Mouse (Mus musculus): Measurements from ENCODE around the gene Gdpd5. TPM values are rescaled to one million over a fixed set of nuclear protein-coding genes. Genes with fewer than 3 reads are reported as not detected.
A peak's percentile ranks its signal among the peaks of the same experiment; 100 is the strongest.

Gdpd5 gene
- polyA plus RNA-seq (2014; fragmentation: Nextera tagmentation; extraction: Ambion mirVana): 32.5 and 39.9 TPM in 2 replicates

GRCm38 (mm10) chr7:99381214-99382087, at the start of gene Gdpd5:
Gene Gdpd5 (plus strand): TSS chr7:99381414.
- Histone ChIP-seq H3K4me2 (ENCODE audit: low read depth) (peak within 1 kb of the TSS; percentile 83), H3K9ac (ENCODE audit: low read length) (peak within 1 kb of the TSS; percentile 80), H3K36me3 (ENCODE audit: control insufficient read depth, insufficient read depth, low read length) (no peaks in the 10 kb centered on the region), H3K4me1 (ENCODE audit: control insufficient read depth, insufficient read depth, low read length) (peaks cover 34% of the 10 kb centered on the region), H3K27me3 (ENCODE audit: control insufficient read depth, insufficient read depth, low read length) (no peaks in the 10 kb centered on the region), H3K27ac (ENCODE audit: low read depth, low read length) (peak within 1 kb of the TSS; percentile 92), H3K9me3 (ENCODE audit: control insufficient read depth, low read length) (peaks cover 4% of the 10 kb centered on the region; the same call in 1 of the 2 replicates), H3K4me3 (ENCODE audit: low read depth, low read length) (peak within 1 kb of the TSS; percentile 63)
- under 1% methylated on average over 66 of the region's 73 CpGs for WGBS
- peak; percentile 100 for DNase-seq (ENCODE audit: low spot score)
- peak; percentile 95 for ATAC-seq (ENCODE audit: insufficient read depth, low FRiP score, low TSS enrichment)

- ATAC-seq (ENCODE audit: insufficient read depth, low FRiP score, low TSS enrichment) (peak; percentile 67; the same call in 1 of the 2 replicates), DNase-seq (ENCODE audit: low spot score) (peak; percentile 85)
- H3K36me3 ChIP-seq (ENCODE audit: control insufficient read depth, insufficient read depth, low read length): peaks cover 2% of the 10 kb centered on the region; the same call in 1 of the 2 replicates
- no peaks in the 10 kb centered on the region for H3K27me3 ChIP-seq (ENCODE audit: control insufficient read depth, insufficient read depth, low read length)
- 46% methylated on average over 12 of the region's 12 CpGs for WGBS
- H3K4me1 ChIP-seq (ENCODE audit: control insufficient read depth, insufficient read depth, low read length): peaks cover 6% of the 10 kb centered on the region
- H3K4me2 ChIP-seq (ENCODE audit: low read depth): no peak overlapping the region
- H3K27ac ChIP-seq (ENCODE audit: low read depth, low read length): no peak overlapping the region
- no peak overlapping the region for H3K9ac ChIP-seq (ENCODE audit: low read length)
- H3K4me3 ChIP-seq (ENCODE audit: low read depth, low read length): no peak overlapping the region
- H3K9me3 ChIP-seq (ENCODE audit: control insufficient read depth, low read length): no peaks in the 10 kb centered on the region
Observed at GRCm38 (mm10) chr7:99332774-99333480, 48.3 kb upstream of the Gdpd5 start.

- Histone ChIP-seq H3K27me3 (ENCODE audit: control insufficient read depth, insufficient read depth, low read length) (no peaks in the 10 kb centered on the region), H3K9me3 (ENCODE audit: control insufficient read depth, low read length) (no peaks in the 10 kb centered on the region), H3K36me3 (ENCODE audit: control insufficient read depth, insufficient read depth, low read length) (peaks cover 2% of the 10 kb centered on the region), H3K4me3 (ENCODE audit: low read depth, low read length) (no peak overlapping the region), H3K4me2 (ENCODE audit: low read depth) (no peak overlapping the region), H3K9ac (ENCODE audit: low read length) (no peak overlapping the region), H3K27ac (ENCODE audit: low read depth, low read length) (no peak overlapping the region), H3K4me1 (ENCODE audit: control insufficient read depth, insufficient read depth, low read length) (no peaks in the 10 kb centered on the region)
- WGBS: 86% methylated on average over 8 of the region's 8 CpGs
- ATAC-seq (ENCODE audit: insufficient read depth, low FRiP score, low TSS enrichment) (no peak), DNase-seq (ENCODE audit: low spot score) (no peak)
Observed at GRCm38 (mm10) chr7:99340736-99341135, 40.5 kb upstream of the Gdpd5 start.

GRCm38 (mm10) chr7:99343577-99343976, 37.6 kb upstream of the Gdpd5 start:
- no peaks in the 10 kb centered on the region for H3K27me3 ChIP-seq (ENCODE audit: control insufficient read depth, insufficient read depth, low read length)
- H3K4me3 ChIP-seq (ENCODE audit: low read depth, low read length): no peak overlapping the region
- ATAC-seq (ENCODE audit: insufficient read depth, low FRiP score, low TSS enrichment): no peak
- H3K36me3 ChIP-seq (ENCODE audit: control insufficient read depth, insufficient read depth, low read length): peaks cover 20% of the 10 kb centered on the region
- H3K4me1 ChIP-seq (ENCODE audit: control insufficient read depth, insufficient read depth, low read length): no peaks in the 10 kb centered on the region
- WGBS: 85% methylated on average over 4 of the region's 4 CpGs
- no peaks in the 10 kb centered on the region for H3K9me3 ChIP-seq (ENCODE audit: control insufficient read depth, low read length)
- no peak overlapping the region for H3K4me2 ChIP-seq (ENCODE audit: low read depth)
- no peak overlapping the region for H3K27ac ChIP-seq (ENCODE audit: low read depth, low read length)
- no peak for DNase-seq (ENCODE audit: low spot score)
- no peak overlapping the region for H3K9ac ChIP-seq (ENCODE audit: low read length)

GRCm38 (mm10) chr7:99347268-99347667, 33.9 kb upstream of the Gdpd5 start:
- no peak for DNase-seq (ENCODE audit: low spot score)
- no peak for ATAC-seq (ENCODE audit: insufficient read depth, low FRiP score, low TSS enrichment)
- no peaks in the 10 kb centered on the region for H3K27me3 ChIP-seq (ENCODE audit: control insufficient read depth, insufficient read depth, low read length)
- no peak overlapping the region for H3K4me3 ChIP-seq (ENCODE audit: low read depth, low read length)
- no peak overlapping the region for H3K9ac ChIP-seq (ENCODE audit: low read length)
- H3K4me1 ChIP-seq (ENCODE audit: control insufficient read depth, insufficient read depth, low read length): peaks cover 21% of the 10 kb centered on the region
- WGBS: 95% methylated on average over 10 of the region's 10 CpGs
- H3K4me2 ChIP-seq (ENCODE audit: low read depth): no peak overlapping the region
- H3K36me3 ChIP-seq (ENCODE audit: control insufficient read depth, insufficient read depth, low read length): peaks cover 22% of the 10 kb centered on the region
- no peaks in the 10 kb centered on the region for H3K9me3 ChIP-seq (ENCODE audit: control insufficient read depth, low read length)
- no peak overlapping the region for H3K27ac ChIP-seq (ENCODE audit: low read depth, low read length)

- Histone ChIP-seq H3K4me3 (ENCODE audit: low read depth, low read length) (no peak overlapping the region), H3K4me2 (ENCODE audit: low read depth) (no peak overlapping the region), H3K4me1 (ENCODE audit: control insufficient read depth, insufficient read depth, low read length) (peaks cover 30% of the 10 kb centered on the region), H3K9ac (ENCODE audit: low read length) (no peak overlapping the region), H3K9me3 (ENCODE audit: control insufficient read depth, low read length) (no peaks in the 10 kb centered on the region), H3K27me3 (ENCODE audit: control insufficient read depth, insufficient read depth, low read length) (no peaks in the 10 kb centered on the region), H3K27ac (ENCODE audit: low read depth, low read length) (no peak overlapping the region), H3K36me3 (ENCODE audit: control insufficient read depth, insufficient read depth, low read length) (peaks cover 22% of the 10 kb centered on the region)
- DNase-seq (ENCODE audit: low spot score) (no peak), ATAC-seq (ENCODE audit: insufficient read depth, low FRiP score, low TSS enrichment) (no peak)
- 96% methylated on average over 26 of the region's 26 CpGs for WGBS
Observed at GRCm38 (mm10) chr7:99348883-99349282, 32.3 kb upstream of the Gdpd5 start.

- H3K27ac ChIP-seq (ENCODE audit: low read depth, low read length): no peak overlapping the region
- H3K9me3 ChIP-seq (ENCODE audit: control insufficient read depth, low read length): no peaks in the 10 kb centered on the region
- peaks cover 33% of the 10 kb centered on the region for H3K4me1 ChIP-seq (ENCODE audit: control insufficient read depth, insufficient read depth, low read length)
- DNase-seq (ENCODE audit: low spot score) (no peak), ATAC-seq (ENCODE audit: insufficient read depth, low FRiP score, low TSS enrichment) (no peak)
- peak overlapping the region; percentile 71 for H3K4me2 ChIP-seq (ENCODE audit: low read depth)
- H3K36me3 ChIP-seq (ENCODE audit: control insufficient read depth, insufficient read depth, low read length): peaks cover 22% of the 10 kb centered on the region
- peak overlapping the region; percentile 81; the same call in 1 of the 2 replicates for H3K9ac ChIP-seq (ENCODE audit: low read length)
- H3K4me3 ChIP-seq (ENCODE audit: low read depth, low read length): peak overlapping the region; percentile 44
- 77% methylated on average over 9 of the region's 9 CpGs for WGBS
- no peaks in the 10 kb centered on the region for H3K27me3 ChIP-seq (ENCODE audit: control insufficient read depth, insufficient read depth, low read length)
Observed at GRCm38 (mm10) chr7:99349782-99350720, 31.2 kb upstream of the Gdpd5 start.
